Mouse (Mus musculus): ENCODE results near the gene Hnf4a.
A peak's percentile ranks its signal among the peaks of the same experiment; 100 is the strongest.

The Hnf4a gene

DNA sequence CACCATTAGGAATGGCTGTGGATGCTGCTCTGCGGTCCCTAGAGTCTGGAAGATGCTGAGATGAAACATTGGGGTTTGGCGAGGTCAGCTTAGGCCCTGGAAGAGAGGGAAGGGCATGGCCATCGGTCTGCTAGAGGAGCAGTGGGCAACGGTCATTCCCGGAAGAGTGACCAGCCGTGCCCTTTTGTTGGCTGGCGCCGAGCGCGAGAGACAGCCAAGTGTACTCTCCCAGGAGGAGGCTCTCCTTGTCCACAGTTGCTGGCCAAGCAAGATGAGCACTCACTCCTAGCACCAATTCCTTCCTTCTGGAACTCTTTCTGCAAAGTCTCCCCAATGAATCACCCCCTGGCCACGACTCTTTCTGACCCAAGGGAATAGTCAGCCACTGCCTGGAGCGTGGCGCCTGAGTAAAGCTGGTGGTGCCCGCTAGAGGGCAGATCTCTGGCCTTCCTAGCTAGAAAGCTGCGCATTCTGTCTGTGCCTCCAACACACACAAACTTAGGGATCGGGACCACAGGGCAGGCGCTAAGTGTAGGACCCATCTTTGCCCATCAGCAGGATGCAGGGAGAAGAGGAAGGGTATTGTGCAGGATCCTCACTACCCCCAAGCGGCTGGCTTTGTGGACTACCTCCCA, 26.3 kb upstream of the Hnf4a start:
- TF ChIP-seq CTCF (conservative IDR thresholded peaks at IDR 0.05; ENCODE audit: low read length) (peak; percentile 79), POU5F1 (IDR thresholded peaks at IDR 0.05; ENCODE audit: borderline replicate concordance, low read length) (no peak), NANOG (IDR thresholded peaks at IDR 0.05; ENCODE audit: borderline replicate concordance, low read length) (no peak)
- Histone ChIP-seq H3K9me3 (ENCODE audit: low read length) (no peaks in the 10 kb centered on the region), H3K4me3 (replicated peaks; ENCODE audit: low read length) (peak overlapping the region; percentile 37), H3K36me3 (ENCODE audit: insufficient read depth, low read length) (no peaks in the 10 kb centered on the region), H3K27me3 (ENCODE audit: insufficient read depth, low read length) (peaks cover 12% of the 10 kb centered on the region), H3K4me1 (replicated peaks; ENCODE audit: low read depth, low read length) (peaks cover 27% of the 10 kb centered on the region)

DNA sequence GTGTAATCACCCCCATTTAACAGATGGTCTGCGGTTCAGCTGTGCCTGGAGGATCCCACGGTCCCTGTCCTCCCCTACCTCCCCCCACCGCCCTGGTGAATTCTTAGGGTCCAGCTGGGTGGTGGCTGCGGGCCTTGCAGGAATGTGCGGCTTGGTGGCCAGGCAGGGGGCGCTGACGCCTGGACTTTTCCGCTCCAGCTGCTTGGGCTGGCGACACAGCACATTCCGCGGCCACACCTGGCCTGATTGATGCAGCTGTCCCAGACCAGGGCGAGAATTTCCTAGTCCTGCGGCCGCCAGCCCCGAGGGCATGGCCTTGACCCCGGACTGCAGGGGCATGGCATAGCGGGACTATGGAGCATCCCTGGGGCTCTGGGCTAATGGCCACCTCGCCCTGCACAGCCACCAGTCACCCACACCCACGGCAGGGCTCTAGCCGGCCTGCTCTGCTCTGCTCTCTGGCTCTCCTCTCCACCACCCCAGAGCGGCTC, 25.0 kb upstream of the Hnf4a start:
- Histone ChIP-seq H3K9me3 (ENCODE audit: low read length) (no peaks in the 10 kb centered on the region), H3K27me3 (ENCODE audit: insufficient read depth, low read length) (peaks cover 12% of the 10 kb centered on the region), H3K4me1 (replicated peaks; ENCODE audit: low read depth, low read length) (peaks cover 27% of the 10 kb centered on the region), H3K36me3 (ENCODE audit: insufficient read depth, low read length) (no peaks in the 10 kb centered on the region), H3K4me3 (replicated peaks; ENCODE audit: low read length) (peak overlapping the region; percentile 79)
- TF ChIP-seq CTCF (conservative IDR thresholded peaks at IDR 0.05; ENCODE audit: low read length) (no peak), POU5F1 (IDR thresholded peaks at IDR 0.05; ENCODE audit: borderline replicate concordance, low read length) (no peak), NANOG (IDR thresholded peaks at IDR 0.05; ENCODE audit: borderline replicate concordance, low read length) (no peak)

DNA sequence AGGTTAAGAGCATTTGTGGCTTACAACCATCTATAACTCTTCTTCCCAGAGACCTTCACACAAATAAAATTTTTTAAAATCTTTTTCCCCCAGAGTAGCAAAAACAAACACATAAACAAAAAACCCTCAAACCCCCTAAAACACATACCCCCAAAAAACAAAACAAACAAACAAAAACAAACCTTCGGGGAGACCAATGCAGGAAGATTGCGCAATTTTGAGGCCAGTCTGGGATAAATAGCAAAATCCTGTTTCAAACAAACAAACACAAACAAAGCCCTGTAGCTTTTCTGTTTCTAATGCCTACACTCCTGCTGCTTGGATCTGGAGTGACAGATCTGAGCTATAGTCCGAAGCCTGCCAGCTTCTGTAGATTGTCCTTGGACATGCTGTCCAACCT, 19.2 kb upstream of the Hnf4a start:
- Histone ChIP-seq H3K9me3 (ENCODE audit: low read length) (no peaks in the 10 kb centered on the region), H3K27me3 (ENCODE audit: insufficient read depth, low read length) (peaks cover 8% of the 10 kb centered on the region), H3K4me1 (replicated peaks; ENCODE audit: low read depth, low read length) (peaks cover 23% of the 10 kb centered on the region), H3K36me3 (ENCODE audit: insufficient read depth, low read length) (no peaks in the 10 kb centered on the region), H3K4me3 (replicated peaks; ENCODE audit: low read length) (no peak overlapping the region)
- no peak for TF ChIP-seq POU5F1 (IDR thresholded peaks at IDR 0.05; ENCODE audit: borderline replicate concordance, low read length)

DNA sequence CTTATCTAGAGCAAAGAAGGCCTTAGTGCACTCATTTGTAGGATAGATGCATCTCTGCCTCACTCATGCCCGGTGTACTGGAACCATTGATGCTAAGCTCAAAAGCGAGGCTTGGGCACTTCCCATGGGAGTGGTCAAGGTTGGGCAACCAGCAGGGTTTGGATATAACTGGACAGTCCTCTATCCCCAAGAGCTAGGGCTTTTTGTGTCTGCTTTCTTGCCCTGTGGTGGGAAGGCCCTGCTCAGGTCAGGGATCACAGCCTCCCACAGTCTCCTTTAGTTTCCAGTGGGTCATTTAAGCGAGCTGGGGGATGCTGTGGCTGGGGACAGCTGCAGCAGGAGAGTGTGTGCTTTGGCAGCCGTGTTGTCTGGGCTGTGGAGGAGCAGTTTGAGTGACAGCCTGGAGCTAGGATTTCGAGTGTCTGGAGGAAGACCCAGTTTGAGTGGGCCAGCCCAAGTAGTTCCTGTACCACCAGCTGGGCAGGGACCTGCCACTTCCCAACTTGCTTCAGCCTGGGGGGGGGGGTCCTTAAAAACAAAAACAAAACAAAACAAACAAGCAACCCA, 16.8 kb upstream of the Hnf4a start:
- no peaks in the 10 kb centered on the region for H3K9me3 ChIP-seq (ENCODE audit: low read length)
- H3K4me1 ChIP-seq (replicated peaks; ENCODE audit: low read depth, low read length): peaks cover 46% of the 10 kb centered on the region
- 0 out of 2 replicates have a peak, but pooled peaks cover 4% of the 10 kb centered on the region for H3K27me3 ChIP-seq (ENCODE audit: insufficient read depth, low read length)
- TF ChIP-seq NANOG (IDR thresholded peaks at IDR 0.05; ENCODE audit: borderline replicate concordance, low read length): no peak
- no peak overlapping the region for H3K4me3 ChIP-seq (replicated peaks; ENCODE audit: low read length)
- H3K36me3 ChIP-seq (ENCODE audit: insufficient read depth, low read length): no peaks in the 10 kb centered on the region

DNA sequence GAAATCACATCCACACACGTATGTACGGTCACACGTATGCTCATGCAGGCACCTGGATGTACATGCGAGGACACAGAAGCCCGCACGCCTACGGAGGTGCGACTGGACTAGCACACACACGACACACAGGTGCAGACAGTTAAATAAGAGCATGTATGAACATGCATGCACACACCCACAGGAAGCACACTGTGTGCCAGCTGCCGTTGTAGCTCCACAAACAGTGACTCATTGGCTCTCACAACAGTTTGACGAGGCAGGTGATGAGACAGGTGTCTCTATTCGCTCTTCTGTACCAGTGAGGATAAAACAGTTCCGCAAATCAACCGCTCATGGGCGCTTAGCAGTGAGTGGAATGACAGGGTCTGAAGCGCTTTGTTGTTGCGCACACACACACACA, 16.0 kb upstream of the Hnf4a start:
- Histone ChIP-seq H3K36me3 (ENCODE audit: insufficient read depth, low read length) (no peaks in the 10 kb centered on the region), H3K27me3 (ENCODE audit: insufficient read depth, low read length) (0 out of 2 replicates have a peak, but pooled peaks cover 4% of the 10 kb centered on the region), H3K4me1 (replicated peaks; ENCODE audit: low read depth, low read length) (peaks cover 54% of the 10 kb centered on the region), H3K9me3 (ENCODE audit: low read length) (no peaks in the 10 kb centered on the region), H3K4me3 (replicated peaks; ENCODE audit: low read length) (0 out of 2 replicates have a peak overlapping the region, but pooled peaks have one; percentile 37)
- TF ChIP-seq NANOG (IDR thresholded peaks at IDR 0.05; ENCODE audit: borderline replicate concordance, low read length) (no peak), POU5F1 (IDR thresholded peaks at IDR 0.05; ENCODE audit: borderline replicate concordance, low read length) (no peak), CTCF (conservative IDR thresholded peaks at IDR 0.05; ENCODE audit: low read length) (no peak)

DNA sequence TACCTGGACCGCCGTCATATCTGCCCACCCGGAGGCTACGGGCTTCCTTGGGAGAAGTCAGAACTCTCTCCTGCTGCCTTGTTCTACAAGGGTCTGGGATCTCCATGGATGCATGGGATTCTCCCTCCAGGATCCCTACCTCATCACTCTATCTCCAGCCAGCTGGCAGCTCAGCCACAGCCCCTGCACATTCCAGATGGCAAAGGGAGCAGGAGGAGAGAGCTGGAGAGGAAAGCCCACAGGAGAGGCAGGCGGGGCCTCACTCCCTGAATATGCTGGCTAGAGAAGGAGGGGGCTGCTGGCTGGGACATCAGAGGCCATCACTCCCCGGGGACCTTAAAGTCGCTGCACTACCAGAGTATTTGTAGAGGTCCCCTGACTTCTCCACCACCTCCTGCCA, 15.3 kb upstream of the Hnf4a start:
- 0 out of 2 replicates have a peak, but pooled peaks cover 4% of the 10 kb centered on the region for H3K27me3 ChIP-seq (ENCODE audit: insufficient read depth, low read length)
- peak overlapping the region; percentile 37; the same call in 1 of the 2 replicates for H3K4me3 ChIP-seq (replicated peaks; ENCODE audit: low read length)
- no peaks in the 10 kb centered on the region for H3K9me3 ChIP-seq (ENCODE audit: low read length)
- TF ChIP-seq POU5F1 (IDR thresholded peaks at IDR 0.05; ENCODE audit: borderline replicate concordance, low read length) (no peak), CTCF (conservative IDR thresholded peaks at IDR 0.05; ENCODE audit: low read length) (no peak), NANOG (IDR thresholded peaks at IDR 0.05; ENCODE audit: borderline replicate concordance, low read length) (no peak)
- H3K36me3 ChIP-seq (ENCODE audit: insufficient read depth, low read length): no peaks in the 10 kb centered on the region
- peaks cover 55% of the 10 kb centered on the region for H3K4me1 ChIP-seq (replicated peaks; ENCODE audit: low read depth, low read length)

DNA sequence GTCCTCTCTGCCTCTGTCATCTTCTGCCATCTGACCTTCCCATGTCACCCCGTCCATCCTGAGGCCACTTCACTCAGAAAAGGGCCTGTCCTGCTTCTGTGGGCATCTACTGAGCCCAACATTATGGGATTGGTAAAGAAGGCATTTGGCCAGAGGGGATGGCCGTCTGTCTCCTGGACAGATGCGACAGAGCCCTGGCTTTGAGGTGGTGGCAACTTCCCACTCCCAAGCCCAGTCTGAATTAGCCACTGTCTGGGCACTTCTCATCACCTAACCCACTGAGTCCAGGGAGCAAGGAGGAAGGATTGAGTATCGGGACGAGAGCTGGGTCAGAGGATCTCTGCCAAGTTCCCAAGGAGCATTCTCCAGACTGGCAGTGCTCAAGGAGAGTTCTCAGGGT, 14.6 kb upstream of the Hnf4a start, which contains the start of gene R3hdml:
Gene R3hdml (plus strand): TSS at position 301 of the 400 bp plus-strand sequence.
- Histone ChIP-seq H3K4me3 (replicated peaks; ENCODE audit: low read length) (peak within 1 kb of the TSS; percentile 53), H3K27me3 (ENCODE audit: insufficient read depth, low read length) (0 out of 2 replicates have a peak, but pooled peaks cover 7% of the 10 kb centered on the region), H3K9me3 (ENCODE audit: low read length) (no peaks in the 10 kb centered on the region), H3K36me3 (ENCODE audit: insufficient read depth, low read length) (no peaks in the 10 kb centered on the region), H3K4me1 (replicated peaks; ENCODE audit: low read depth, low read length) (peaks cover 55% of the 10 kb centered on the region)
- TF ChIP-seq POU5F1 (IDR thresholded peaks at IDR 0.05; ENCODE audit: borderline replicate concordance, low read length) (no peak), NANOG (IDR thresholded peaks at IDR 0.05; ENCODE audit: borderline replicate concordance, low read length) (no peak), CTCF (conservative IDR thresholded peaks at IDR 0.05; ENCODE audit: low read length) (no peak)

DNA sequence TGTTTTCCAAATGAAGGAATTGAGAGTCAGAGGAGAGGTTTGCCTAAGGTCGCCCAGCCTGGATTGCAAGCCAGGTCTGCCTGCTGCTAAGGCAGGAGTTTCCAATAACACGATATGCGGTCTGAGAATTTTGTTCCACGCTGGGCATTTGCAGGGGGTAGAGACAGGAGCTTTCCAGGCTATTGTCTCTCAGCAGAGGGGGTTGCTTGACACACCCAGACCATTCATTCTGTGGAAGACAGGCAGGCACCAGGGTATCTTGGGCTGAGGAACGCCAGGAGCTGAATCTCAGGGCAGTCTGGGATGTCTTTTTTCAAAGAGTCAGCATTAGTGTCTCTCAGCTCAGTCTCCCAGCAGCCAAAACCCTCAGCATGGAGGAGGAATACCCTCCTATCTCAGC, 13.6 kb upstream of the Hnf4a start:
- Histone ChIP-seq H3K9me3 (ENCODE audit: low read length) (no peaks in the 10 kb centered on the region; the same call in 1 of the 2 replicates), H3K4me3 (replicated peaks; ENCODE audit: low read length) (peak overlapping the region; percentile 53), H3K36me3 (ENCODE audit: insufficient read depth, low read length) (no peaks in the 10 kb centered on the region), H3K27me3 (ENCODE audit: insufficient read depth, low read length) (0 out of 2 replicates have a peak, but pooled peaks cover 7% of the 10 kb centered on the region), H3K4me1 (replicated peaks; ENCODE audit: low read depth, low read length) (peaks cover 55% of the 10 kb centered on the region)
- TF ChIP-seq NANOG (IDR thresholded peaks at IDR 0.05; ENCODE audit: borderline replicate concordance, low read length) (peak; percentile 30; the same call in 1 of the 2 replicates), POU5F1 (IDR thresholded peaks at IDR 0.05; ENCODE audit: borderline replicate concordance, low read length) (no peak), CTCF (conservative IDR thresholded peaks at IDR 0.05; ENCODE audit: low read length) (no peak)
